Mouse (Mus musculus) lung, embryonic 14.5 days (tissue): ENCODE measurements around the gene Alpl. TPM values are rescaled to one million over a fixed set of nuclear protein-coding genes. Genes with fewer than 3 reads are reported as not detected.

ENCODE experiments used
- ATAC-seq: fragments of 200-750 bp; cut with Nextera tagmentation; 2 replicates; pipeline ENCODE4 v1.8.0; 2017; ENCODE audit warnings: mild to moderate bottlenecking, moderate TSS enrichment, moderate library complexity; ENCODE audit not compliant: insufficient read depth
- DNase-seq: peaks from one replicate; pipeline ENCODE4 v3.0.0-alpha.2; 2015
- H3K27ac ChIP-seq: fragments of 300-500 bp; sonication (generic); 2 replicates; pipeline ENCODE4 v1.5.1; 2014; ENCODE audit warnings: low read depth, mild to moderate bottlenecking, moderate library complexity
- H3K27me3 ChIP-seq: fragments of 300-500 bp; sonication (generic); 2 replicates; pipeline ENCODE4 v1.6.1; 2014; ENCODE audit warnings: low read length, control low read depth; ENCODE audit not compliant: insufficient read depth
- H3K36me3 ChIP-seq: fragments of 300-500 bp; sonication (generic); 2 replicates; pipeline ENCODE4 v1.6.1; 2014; ENCODE audit warnings: control low read depth; ENCODE audit not compliant: insufficient read depth
- H3K4me1 ChIP-seq: fragments of 300-500 bp; sonication (generic); 2 replicates; pipeline ENCODE4 v1.6.1; 2014; ENCODE audit warnings: antibody characterized with exemption, control low read depth; ENCODE audit not compliant: insufficient read depth
- H3K4me2 ChIP-seq: fragments of 300-500 bp; sonication (generic); 2 replicates; pipeline ENCODE4 v1.6.1; 2014; ENCODE audit warnings: mild to moderate bottlenecking
- H3K4me3 ChIP-seq: fragments of 300-500 bp; sonication (generic); 2 replicates; pipeline ENCODE4 v1.5.1; 2014; ENCODE audit warnings: low read depth, low read length
- H3K9ac ChIP-seq: fragments of 300-500 bp; sonication (generic); 2 replicates; pipeline ENCODE4 v1.6.1; 2014
- H3K9me3 ChIP-seq: fragments of 300-500 bp; sonication (generic); 2 replicates; pipeline ENCODE4 v1.6.1; 2016; ENCODE audit warnings: low read depth, low read length, control low read depth
- CTCF ChIP-seq: IDR thresholded peaks from 2 replicates; pipeline ENCODE4 v1.5.1; 2016; ENCODE audit warnings: antibody characterized with exemption, low read depth
- WGBS: fragments of 180-500 bp; shearing (Covaris S2); extraction: QIAGEN DNeasy Blood & Tissue Kit; methylation state at CpG from one replicate; pipeline ENCODE4 v1.1.7; 2014; 5-methylcytosine and 5-hydroxymethylcytosine counted together
- polyA plus RNA-seq: library from polyadenylated mRNA; unstranded; fragments of >200 nt; fragmentation: Nextera tagmentation; extraction: Ambion mirVana; gene quantifications from 2 replicates; pipeline ENCODE4 v1.2.1, GENCODE M21; 2014

Gene Alpl
- polyA plus RNA-seq, 1 experiment from 2014 or later, result 4.1 TPM

- TF ChIP-seq CTCF, result no peak
Measured at GRCm38 (mm10) chr4:137770901-137771612, 25.1 kb downstream of the Alpl start.

GRCm38 (mm10) chr4:137769635-137770034 lies 26.5 kb downstream of the Alpl start:
- peak; percentile 15 for DNase-seq
- WGBS, result 24% methylated on average over 7 of the region's 7 CpGs
- Histone ChIP-seq H3K9ac (no peak overlapping the region), H3K36me3 (no peaks in the 10 kb centered on the region), H3K27ac (no peak overlapping the region), H3K4me2 (no peak overlapping the region), H3K4me1 (no peaks in the 10 kb centered on the region), H3K4me3 (no peak overlapping the region), H3K9me3 (no peaks in the 10 kb centered on the region), H3K27me3 (no peaks in the 10 kb centered on the region)
- no peak for TF ChIP-seq CTCF
- ATAC-seq, result no peak

More at GRCm38 (mm10) chr4:137770901-137771612, 25.1 kb downstream of the Alpl start:
- no peak overlapping the region for H3K4me2 ChIP-seq
- H3K4me1 ChIP-seq, result no peaks in the 10 kb centered on the region
- no peak overlapping the region for H3K9ac ChIP-seq
- no peaks in the 10 kb centered on the region for H3K9me3 ChIP-seq
- no peak overlapping the region for H3K4me3 ChIP-seq
- DNase-seq (peak; percentile 57), ATAC-seq (peak; percentile 65; the same call in 1 of the 2 replicates)
- H3K27me3 ChIP-seq, result no peaks in the 10 kb centered on the region
- H3K27ac ChIP-seq, result no peak overlapping the region
- H3K36me3 ChIP-seq, result no peaks in the 10 kb centered on the region
- WGBS, result 52% methylated on average over 14 of the region's 14 CpGs

- Histone ChIP-seq H3K9me3 (no peaks in the 10 kb centered on the region), H3K4me2 (no peak overlapping the region), H3K4me3 (no peak overlapping the region), H3K27ac (no peak overlapping the region), H3K27me3 (no peaks in the 10 kb centered on the region), H3K9ac (no peak overlapping the region), H3K4me1 (no peaks in the 10 kb centered on the region), H3K36me3 (no peaks in the 10 kb centered on the region)
- 66% methylated on average over 6 of the region's 6 CpGs for WGBS
- DNase-seq, result no peak
- ATAC-seq, result no peak
- no peak for TF ChIP-seq CTCF
Measured at GRCm38 (mm10) chr4:137768831-137769230, 27.4 kb downstream of the Alpl start.

- no peak overlapping the region for H3K27ac ChIP-seq
- no peaks in the 10 kb centered on the region for H3K27me3 ChIP-seq
- no peak for ATAC-seq
- H3K9ac ChIP-seq, result no peak overlapping the region
- DNase-seq, result no peak
- H3K36me3 ChIP-seq, result no peaks in the 10 kb centered on the region
- no peaks in the 10 kb centered on the region for H3K4me1 ChIP-seq
- TF ChIP-seq CTCF, result no peak
- no peak overlapping the region for H3K4me3 ChIP-seq
- 85% methylated on average over 5 of the region's 5 CpGs for WGBS
- no peaks in the 10 kb centered on the region for H3K9me3 ChIP-seq
- H3K4me2 ChIP-seq, result no peak overlapping the region
Measured at GRCm38 (mm10) chr4:137768381-137768780, 27.8 kb downstream of the Alpl start.

- no peaks in the 10 kb centered on the region for H3K4me1 ChIP-seq
- no peaks in the 10 kb centered on the region for H3K36me3 ChIP-seq
- no peaks in the 10 kb centered on the region for H3K9me3 ChIP-seq
- no peaks in the 10 kb centered on the region for H3K27me3 ChIP-seq
- no peak for ATAC-seq
- no peak overlapping the region for H3K4me3 ChIP-seq
- no peak overlapping the region for H3K4me2 ChIP-seq
- no peak overlapping the region for H3K9ac ChIP-seq
- 32% methylated on average over 5 of the region's 5 CpGs for WGBS
- DNase-seq, result no peak
- H3K27ac ChIP-seq, result no peak overlapping the region
- no peak for TF ChIP-seq CTCF
Measured at GRCm38 (mm10) chr4:137766365-137766764, 29.8 kb downstream of the Alpl start.

- Histone ChIP-seq H3K9me3 (no peaks in the 10 kb centered on the region), H3K9ac (no peak overlapping the region), H3K27ac (no peak overlapping the region), H3K4me3 (no peak overlapping the region), H3K36me3 (no peaks in the 10 kb centered on the region), H3K27me3 (no peaks in the 10 kb centered on the region), H3K4me1 (no peaks in the 10 kb centered on the region), H3K4me2 (no peak overlapping the region)
- TF ChIP-seq CTCF, result no peak
- peak; percentile 41 for DNase-seq
- no peak; the same call in 1 of the 2 replicates for ATAC-seq
- 42% methylated on average over 7 of the region's 7 CpGs for WGBS
Measured at GRCm38 (mm10) chr4:137765554-137765971, 30.6 kb downstream of the Alpl start.

GRCm38 (mm10) chr4:137764621-137765020 lies 31.6 kb downstream of the Alpl start:
- Histone ChIP-seq H3K9me3 (no peaks in the 10 kb centered on the region), H3K9ac (no peak overlapping the region), H3K4me2 (no peak overlapping the region), H3K4me1 (no peaks in the 10 kb centered on the region), H3K27ac (no peak overlapping the region), H3K27me3 (no peaks in the 10 kb centered on the region), H3K4me3 (no peak overlapping the region), H3K36me3 (no peaks in the 10 kb centered on the region)
- no peak for ATAC-seq
- DNase-seq, result no peak
- TF ChIP-seq CTCF, result no peak
- 73% methylated on average over 3 of the region's 3 CpGs for WGBS
